Mouse (Mus musculus) heart, postnatal 0 days (tissue): ENCODE measurements around the gene Dnah2.

Source experiments
- CTCF ChIP-seq: IDR thresholded peaks from 2 replicates; pipeline ENCODE4 v1.5.1; 2016; ENCODE audit warnings: antibody characterized with exemption, control low read depth, low read depth
- EP300 ChIP-seq: IDR thresholded peaks from 2 replicates; pipeline ENCODE4 v1.6.1; 2016; ENCODE audit warnings: antibody characterized with exemption, low read depth

DNA sequence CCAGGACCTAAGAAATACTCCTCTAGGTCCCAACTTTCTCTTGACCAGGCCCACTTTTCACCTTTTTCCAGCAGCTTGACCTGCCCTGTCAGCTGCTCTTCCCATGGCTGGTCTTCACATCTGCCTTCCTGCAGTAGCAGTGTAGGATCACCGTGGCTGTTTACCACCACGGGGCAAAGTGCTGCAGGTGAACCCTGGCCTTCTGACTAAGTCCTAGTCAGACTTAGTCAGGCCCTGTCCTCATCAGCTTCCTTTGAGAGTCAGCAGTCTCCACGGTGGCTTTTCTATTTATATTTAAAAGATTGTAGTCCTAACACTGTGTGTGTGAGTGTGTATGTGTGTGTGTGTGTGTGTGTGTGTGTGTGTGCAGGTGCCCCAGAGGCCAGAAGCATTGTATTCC lies 171.1 kb downstream of the Dnah2 start:
- no peak for TF ChIP-seq EP300
- TF ChIP-seq CTCF: no peak
